Mouse (Mus musculus): ENCODE measurements around the gene Scn4a.

- TF ChIP-seq POLR2A (IDR thresholded peaks at IDR 0.05; ENCODE audit: borderline replicate concordance, insufficient read depth, low read length) = no peak
- no peak for TF ChIP-seq CTCF (IDR thresholded peaks at IDR 0.05; ENCODE audit: borderline replicate concordance, insufficient read depth, low read depth, low read length)
Measured at GRCm38 (mm10) chr11:106359350-106359749, 6.3 kb upstream of the Scn4a start.

Data from cerebellum, adult 2 months (tissue).